Mouse (Mus musculus) hindlimb bud, embryonic 11.5 days (tissue): Measurements from ENCODE around the gene Lins1.

ENCODE experiments used
- DNase-seq: peaks from one replicate; pipeline ENCODE4 v3.0.0-alpha.2; 2012; ENCODE audit warnings: low read depth, low spot score; ENCODE audit errors: extremely low spot score

Gene Lins1

GRCm38 (mm10) chr7:66729232-66729631, 39.5 kb downstream of the Lins1 start:
- DNase-seq: no peak

- DNase-seq: no peak
Measured at GRCm38 (mm10) chr7:66733431-66733830, 43.7 kb downstream of the Lins1 start.

GRCm38 (mm10) chr7:66733882-66734281, 44.2 kb downstream of the Lins1 start:
- no peak for DNase-seq

- no peak for DNase-seq
Measured at GRCm38 (mm10) chr7:66734466-66734865, 44.8 kb downstream of the Lins1 start.

- no peak for DNase-seq
Measured at GRCm38 (mm10) chr7:66734993-66735392, 45.3 kb downstream of the Lins1 start.

- DNase-seq: no peak
Measured at GRCm38 (mm10) chr7:66737418-66737817, 47.7 kb downstream of the Lins1 start.

GRCm38 (mm10) chr7:66741008-66741407, 51.3 kb downstream of the Lins1 start:
- DNase-seq: no peak

- DNase-seq: no peak
Measured at GRCm38 (mm10) chr7:66741412-66741811, 51.7 kb downstream of the Lins1 start.

- no peak for DNase-seq
Measured at GRCm38 (mm10) chr7:66743377-66743781, 53.7 kb downstream of the Lins1 start, which contains the start of gene Cers3. Cers3 (plus strand) TSS chr7:66743504.

GRCm38 (mm10) chr7:66746972-66747371, 57.3 kb downstream of the Lins1 start:
- DNase-seq: no peak

- DNase-seq: no peak
Measured at GRCm38 (mm10) chr7:66749998-66750397, 60.3 kb downstream of the Lins1 start.

GRCm38 (mm10) chr7:66753816-66754215, 64.1 kb downstream of the Lins1 start:
- no peak for DNase-seq

- no peak for DNase-seq
Measured at GRCm38 (mm10) chr7:66755611-66756010, 65.9 kb downstream of the Lins1 start.
